Mouse (Mus musculus) neural tube, embryonic 10.5 days (tissue): ENCODE results near the gene Acot3.
"Not testable (repeated sequence)": the region's sequence is repeated elsewhere in the genome, so short reads cannot be mapped to it uniquely, and the experiment has no call there.

Source experiments
- DNase-seq: peaks from one replicate; pipeline ENCODE4 v3.0.0-alpha.2; 2017; ENCODE audit warnings: low spot score; ENCODE audit errors: extremely low spot score

Acot3 gene

DNA sequence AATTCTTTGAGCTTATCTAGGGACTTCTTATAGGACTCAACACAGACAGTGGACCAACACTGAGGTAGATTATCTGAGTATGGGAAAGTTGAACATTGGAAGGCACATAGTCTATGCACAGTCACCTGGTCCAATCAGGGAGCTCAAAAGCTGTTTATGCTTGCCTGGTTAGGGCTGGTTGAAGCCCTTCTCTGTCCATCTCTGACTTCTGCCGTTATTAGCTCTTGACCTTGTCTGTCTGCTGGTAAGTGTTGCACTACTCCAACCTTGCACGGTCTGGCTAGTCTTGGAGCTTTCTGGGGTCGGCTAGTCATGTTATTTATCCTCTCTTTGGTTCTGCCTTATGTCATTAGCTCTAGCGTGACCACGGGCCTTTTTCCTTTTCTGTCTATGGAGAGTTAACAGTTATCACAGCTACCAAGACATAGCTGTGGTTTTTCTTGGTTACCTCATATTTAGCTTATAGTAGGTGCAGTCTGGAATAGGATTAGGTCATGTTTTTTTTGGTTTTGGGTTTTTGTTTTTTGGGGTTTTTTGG, at the start of gene Acot3:
Acot3 (plus strand) TSS at position 208 of the 538 bp plus-strand sequence.
- DNase-seq, result no peak

- no peak for DNase-seq
Observed at GRCm38 (mm10) chr12:84003866-84004265, 48.1 kb upstream of the Acot3 start.

- DNase-seq, result no peak
Observed at GRCm38 (mm10) chr12:84008251-84008650, 43.7 kb upstream of the Acot3 start.

- no peak for DNase-seq
Observed at GRCm38 (mm10) chr12:84008729-84009128, 43.2 kb upstream of the Acot3 start.

- peak; percentile 75 for DNase-seq
Observed at GRCm38 (mm10) chr12:84009171-84009965, 42.6 kb upstream of the Acot3 start, which contains the start of gene Acot1. TSS of gene Acot1 (plus strand) at chr12:84009490.

GRCm38 (mm10) chr12:84010201-84010600, 41.7 kb upstream of the Acot3 start:
- no peak for DNase-seq

DNA sequence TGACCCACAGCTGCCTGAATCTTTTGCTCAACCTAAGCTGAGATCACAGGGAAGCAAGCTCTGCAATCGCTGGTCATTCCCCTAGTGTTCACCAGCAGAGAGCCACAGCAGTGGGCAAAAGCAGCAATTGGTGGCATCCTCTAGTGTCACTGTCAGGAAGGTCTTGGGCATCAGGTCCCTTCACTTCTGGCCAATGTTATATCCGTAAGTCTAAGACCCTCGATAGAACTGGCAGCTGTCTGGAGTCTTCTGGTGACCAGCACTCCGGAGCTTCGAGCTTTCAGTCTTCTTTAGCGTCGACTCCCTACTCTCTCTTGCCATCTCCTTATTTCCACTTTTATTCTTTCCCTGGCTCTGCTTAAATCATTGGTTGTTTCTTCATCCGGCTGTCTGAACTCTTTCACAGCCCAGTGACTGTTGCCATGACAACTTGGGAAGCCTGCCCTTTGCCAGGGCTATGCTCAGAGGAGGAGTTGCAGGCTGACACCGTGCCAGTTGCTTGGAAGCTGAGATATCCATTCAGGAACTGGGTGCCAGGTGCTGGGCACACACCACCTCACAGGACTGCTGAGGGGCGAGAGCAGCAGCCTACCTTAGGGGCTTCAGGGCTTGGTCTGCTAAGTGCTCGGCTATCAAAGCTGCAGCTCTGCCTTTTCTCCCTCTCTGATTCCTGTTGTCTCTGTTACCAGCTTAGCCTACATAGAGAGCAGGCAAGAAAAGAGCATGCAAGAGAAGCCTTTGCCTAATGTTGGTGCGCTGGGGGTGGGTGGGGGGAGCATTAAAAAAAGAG, 40.5 kb upstream of the Acot3 start:
- peak; percentile 43 for DNase-seq

DNA sequence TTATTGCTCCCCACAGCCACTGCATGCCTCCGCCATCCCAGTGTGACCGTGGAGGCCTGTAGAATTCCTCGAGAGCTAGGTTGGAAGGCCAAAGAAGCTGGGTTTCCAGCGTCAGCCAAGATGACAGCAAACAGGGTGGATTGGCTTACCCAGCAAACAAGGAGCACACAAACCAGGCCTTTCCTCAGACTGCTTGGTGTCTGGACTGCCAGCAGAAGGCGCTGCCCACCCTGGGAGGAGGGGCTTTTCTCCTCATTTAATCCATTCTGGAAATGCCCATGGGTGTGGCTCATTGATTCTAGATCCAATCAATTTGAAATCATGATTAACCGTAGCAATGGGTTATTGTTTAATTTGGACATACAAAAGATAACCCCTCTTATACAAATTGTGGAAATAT, 38.8 kb upstream of the Acot3 start:
- no peak for DNase-seq

GRCm38 (mm10) chr12:84013701-84014100, 38.2 kb upstream of the Acot3 start:
- no peak for DNase-seq

DNA sequence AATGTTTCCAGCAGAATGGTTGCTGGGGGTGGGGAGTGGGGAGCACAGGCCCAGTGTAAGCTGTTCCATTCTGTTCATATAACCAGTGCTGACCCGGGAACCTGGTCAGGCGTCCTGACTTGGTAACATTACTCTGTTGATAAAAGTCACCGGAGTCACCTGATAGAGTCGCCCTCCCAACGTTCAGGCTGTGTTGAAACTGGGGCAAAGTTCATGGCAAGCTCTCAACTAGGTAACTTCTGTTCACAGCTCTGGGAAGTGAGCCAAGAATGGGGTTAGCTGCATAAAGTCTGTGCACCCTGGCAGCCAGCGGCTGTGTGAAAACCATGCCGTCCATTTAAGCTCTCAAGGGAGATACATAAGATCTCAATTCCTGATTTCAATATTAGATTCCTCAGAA, 31.4 kb upstream of the Acot3 start:
- not testable (repeated sequence) for DNase-seq

GRCm38 (mm10) chr12:84022266-84022665, 29.7 kb upstream of the Acot3 start:
- DNase-seq, result not testable (repeated sequence)

DNA sequence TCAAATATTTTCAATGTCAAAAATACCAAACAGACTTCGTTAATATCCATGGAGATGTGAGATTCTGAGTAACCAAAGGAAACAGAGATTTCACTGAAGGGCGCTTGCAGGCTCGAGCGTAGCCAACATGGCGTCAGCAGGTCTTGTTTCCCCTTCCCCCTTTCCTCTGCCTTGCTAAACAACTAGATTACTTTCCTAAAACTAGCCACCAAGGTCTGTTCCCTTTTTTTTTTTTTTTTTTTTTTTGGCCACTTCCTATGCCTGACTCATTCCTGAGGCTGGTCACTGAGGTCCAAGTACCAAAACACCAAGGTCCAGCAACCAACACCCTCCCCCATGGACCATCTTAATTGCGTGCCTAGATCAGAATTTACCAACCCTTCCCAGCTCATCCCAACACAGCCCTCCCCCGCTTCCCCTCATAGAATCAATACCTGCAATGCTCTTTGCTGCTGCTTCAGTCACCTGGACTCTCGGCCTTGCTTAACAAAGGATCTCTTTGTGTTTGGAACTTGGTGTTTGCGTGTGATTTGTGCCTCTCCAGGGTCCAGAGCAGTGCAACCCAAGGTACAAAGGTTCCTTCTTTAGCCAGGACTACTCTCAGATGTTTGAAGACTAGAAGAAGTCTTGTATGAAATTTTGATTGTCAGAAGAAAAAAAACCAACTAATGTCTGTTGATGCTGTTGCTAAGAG, 28.7 kb upstream of the Acot3 start:
- DNase-seq, result no peak

- DNase-seq, result no peak
Observed at GRCm38 (mm10) chr12:84025888-84026287, 26.1 kb upstream of the Acot3 start.

GRCm38 (mm10) chr12:84028328-84028727, 23.6 kb upstream of the Acot3 start:
- not testable (repeated sequence) for DNase-seq

DNA sequence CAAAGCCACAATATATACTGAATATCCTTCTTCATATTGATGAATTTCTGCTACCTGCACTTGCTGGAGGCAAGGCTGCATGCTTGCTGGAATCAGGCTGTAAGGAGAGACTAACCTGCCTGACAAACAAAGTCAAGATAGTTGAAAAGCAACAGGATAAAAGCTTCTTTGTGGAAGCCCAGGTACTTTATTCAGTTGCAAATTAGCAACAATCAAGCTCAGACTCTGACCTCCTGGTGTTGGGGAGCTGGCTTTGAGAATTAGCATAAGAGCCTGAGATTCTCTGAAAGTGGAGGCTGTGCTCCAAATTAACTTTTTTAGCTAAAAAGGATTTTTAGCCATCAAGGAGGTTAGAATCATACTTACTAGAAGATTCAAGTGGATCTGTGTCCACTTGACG, 22.9 kb upstream of the Acot3 start:
- DNase-seq, result not testable (repeated sequence)

GRCm38 (mm10) chr12:84030659-84031332, 21.1 kb upstream of the Acot3 start:
- peak; percentile 59 for DNase-seq

- DNase-seq, result no peak
Observed at GRCm38 (mm10) chr12:84032854-84033253, 19.1 kb upstream of the Acot3 start.

GRCm38 (mm10) chr12:84033302-84033701, 18.6 kb upstream of the Acot3 start:
- DNase-seq, result not testable (repeated sequence)

GRCm38 (mm10) chr12:84034108-84034507, 17.8 kb upstream of the Acot3 start:
- DNase-seq, result no peak

DNA sequence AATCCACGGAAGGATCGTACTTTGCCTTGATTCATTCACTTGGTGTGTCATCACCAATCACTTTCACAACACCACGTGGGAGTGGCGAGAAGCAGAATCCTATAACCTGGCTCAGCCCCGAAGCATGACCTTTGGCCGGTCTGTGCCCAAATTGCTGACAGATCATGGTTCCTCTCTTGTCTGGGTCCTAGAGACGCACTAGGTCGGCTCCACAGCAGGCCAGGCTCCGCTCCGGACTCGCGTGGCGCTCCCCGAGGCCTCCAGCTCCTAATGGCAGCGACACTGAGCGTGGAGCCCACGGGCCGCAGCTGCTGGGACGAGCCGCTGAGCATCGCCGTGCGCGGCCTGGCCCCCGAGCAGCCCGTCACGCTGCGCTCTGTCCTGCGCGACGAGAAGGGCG, 13.7 kb upstream of the Acot3 start, which contains the start of gene Acot4:
Acot4 (plus strand) TSS at position 139 of the 400 bp plus-strand sequence.
- peak; percentile 38 for DNase-seq

GRCm38 (mm10) chr12:84038691-84039111, 13.2 kb upstream of the Acot3 start, which contains the start of gene Gm49366:
TSS of gene Gm49366 (plus strand) at chr12:84038935.
- DNase-seq, result peak; percentile 40
